Mouse (Mus musculus) thymus, adult 2 months (tissue): ENCODE measurements at regions not wholly inside any gene's neighbourhood (a gene's known extent, or its start where the extent isn't known, plus 50 kb on each side); places are given as distances from the start of the nearest gene placed in this dataset.

Source experiments
- DNase-seq: peaks from one replicate; pipeline ENCODE4 v3.0.0; 2021
- H3K27ac ChIP-seq: fragments of 200-500 bp; 2 replicates; pipeline ENCODE4 v1.5.1; 2012; ENCODE audit warnings: low read length, control low read depth; ENCODE audit not compliant: control insufficient read depth, insufficient read depth
- H3K27me3 ChIP-seq: fragments of 200-500 bp; 2 replicates; pipeline ENCODE4 v1.6.1; 2012; ENCODE audit warnings: mild to moderate bottlenecking, low read length, moderate library complexity, mixed read lengths; ENCODE audit not compliant: control insufficient read depth, insufficient read depth
- H3K36me3 ChIP-seq: fragments of 200-500 bp; 2 replicates; pipeline ENCODE4 v1.6.1; 2012; ENCODE audit warnings: mild to moderate bottlenecking, low read length, moderate library complexity; ENCODE audit not compliant: control insufficient read depth, insufficient read depth
- H3K4me1 ChIP-seq: fragments of 200-500 bp; replicated peaks from 2 replicates; pipeline ENCODE4 v1.6.1; 2012; ENCODE audit warnings: low read length; ENCODE audit not compliant: control insufficient read depth, insufficient read depth
- H3K4me3 ChIP-seq: fragments of 200-500 bp; 2 replicates; pipeline ENCODE4 v1.5.1; 2012; ENCODE audit warnings: mild to moderate bottlenecking, low read length, control low read depth, moderate library complexity; ENCODE audit not compliant: control insufficient read depth, insufficient read depth
- CTCF ChIP-seq: fragments of 200-500 bp; IDR thresholded peaks from 2 replicates; pipeline ENCODE4 v1.5.1; 2012; ENCODE audit warnings: mild to moderate bottlenecking, control low read depth, low read length, moderate library complexity, borderline replicate concordance; ENCODE audit not compliant: control insufficient read depth, poor library complexity, insufficient read depth; ENCODE audit errors: extremely low read depth
- POLR2A ChIP-seq: fragments of 200-500 bp; IDR thresholded peaks from 2 replicates; pipeline ENCODE4 v1.6.1; 2012; ENCODE audit warnings: mild to moderate bottlenecking, low read length, control low read depth, moderate library complexity; ENCODE audit not compliant: control insufficient read depth, poor library complexity, insufficient read depth; ENCODE audit errors: extremely low read depth
- WGBS: fragments of 180-500 bp; shearing (Covaris S2); methylation state at CpG from one replicate; pipeline ENCODE4 v1.1.7; 2018; 5-methylcytosine and 5-hydroxymethylcytosine counted together

- Histone ChIP-seq H3K4me3 (no peak overlapping the region), H3K36me3 (no peaks in the 10 kb centered on the region), H3K27me3 (no peaks in the 10 kb centered on the region), H3K27ac (no peak overlapping the region), H3K4me1 (peaks cover 6% of the 10 kb centered on the region)
- DNase-seq, result no peak
- 92% methylated on average over 10 of the region's 10 CpGs for WGBS
- no peak for TF ChIP-seq POLR2A
- no peak for TF ChIP-seq CTCF
These were observed 70.9 kb upstream of the Slc25a33 start for GRCm38 (mm10) chr4:149844971-149845370.

- H3K4me1 ChIP-seq, result peaks cover 6% of the 10 kb centered on the region
- WGBS, result 94% methylated on average over 9 of the region's 10 CpGs
- TF ChIP-seq CTCF (no peak), POLR2A (no peak)
- H3K36me3 ChIP-seq, result no peaks in the 10 kb centered on the region
- H3K27me3 ChIP-seq, result no peaks in the 10 kb centered on the region
- H3K4me3 ChIP-seq, result no peak overlapping the region
- no peak overlapping the region for H3K27ac ChIP-seq
- DNase-seq, result no peak
These were observed 69.7 kb upstream of the Slc25a33 start for GRCm38 (mm10) chr4:149843736-149844135.

GRCm38 (mm10) chr4:149842906-149843305, 68.8 kb upstream of the Slc25a33 start:
- Histone ChIP-seq H3K36me3 (no peaks in the 10 kb centered on the region), H3K27me3 (no peaks in the 10 kb centered on the region), H3K4me1 (peaks cover 6% of the 10 kb centered on the region), H3K27ac (no peak overlapping the region), H3K4me3 (no peak overlapping the region)
- DNase-seq, result no peak
- WGBS, result 68% methylated on average over 7 of the region's 7 CpGs
- TF ChIP-seq CTCF (no peak), POLR2A (no peak)

GRCm38 (mm10) chr4:149841856-149842255, 67.8 kb upstream of the Slc25a33 start:
- no peak overlapping the region for H3K4me3 ChIP-seq
- H3K27ac ChIP-seq, result no peak overlapping the region
- peaks cover 2% of the 10 kb centered on the region for H3K4me1 ChIP-seq
- no peaks in the 10 kb centered on the region for H3K27me3 ChIP-seq
- TF ChIP-seq POLR2A, result no peak
- peak; percentile 67; the same call in 1 of the 2 replicates for TF ChIP-seq CTCF
- no peaks in the 10 kb centered on the region for H3K36me3 ChIP-seq
- peak; percentile 63 for DNase-seq
- 93% methylated on average over 6 of the region's 6 CpGs for WGBS

GRCm38 (mm10) chr4:149840511-149841292, 66.6 kb upstream of the Slc25a33 start:
- 87% methylated on average over 12 of the region's 12 CpGs for WGBS
- no peaks in the 10 kb centered on the region for H3K27me3 ChIP-seq
- H3K4me3 ChIP-seq, result no peak overlapping the region
- H3K27ac ChIP-seq, result no peak overlapping the region
- H3K4me1 ChIP-seq, result no peaks in the 10 kb centered on the region; the same call in 1 of the 2 replicates
- H3K36me3 ChIP-seq, result no peaks in the 10 kb centered on the region
- no peak for DNase-seq
- TF ChIP-seq CTCF, result no peak
- no peak for TF ChIP-seq POLR2A

- Histone ChIP-seq H3K4me1 (no peaks in the 10 kb centered on the region), H3K36me3 (no peaks in the 10 kb centered on the region), H3K27ac (no peak overlapping the region), H3K27me3 (no peaks in the 10 kb centered on the region), H3K4me3 (no peak overlapping the region)
- no peak for TF ChIP-seq POLR2A
- TF ChIP-seq CTCF, result peak; percentile 79; the same call in 1 of the 2 replicates
- WGBS, result 6% methylated on average over 3 of the region's 3 CpGs
- peak; percentile 71 for DNase-seq
These were observed 64.6 kb upstream of the Slc25a33 start for GRCm38 (mm10) chr4:149838682-149839081.

GRCm38 (mm10) chr4:149834646-149835156, 60.6 kb upstream of the Slc25a33 start:
- DNase-seq, result no peak
- no peak overlapping the region for H3K4me3 ChIP-seq
- no peaks in the 10 kb centered on the region for H3K36me3 ChIP-seq
- no peaks in the 10 kb centered on the region for H3K4me1 ChIP-seq
- no peak for TF ChIP-seq POLR2A
- H3K27ac ChIP-seq, result no peak overlapping the region
- no peaks in the 10 kb centered on the region for H3K27me3 ChIP-seq
- WGBS, result 70% methylated on average over 9 of the region's 9 CpGs
